Mouse (Mus musculus): ENCODE measurements around the gene Gm5861. TPM values are rescaled to one million over a fixed set of nuclear protein-coding genes. Genes with fewer than 3 reads are reported as not detected.
"Not testable (repeated sequence)": the region's sequence is repeated elsewhere in the genome, so short reads cannot be mapped to it uniquely, and the experiment has no call there.

Gene Gm5861
- polyA plus RNA-seq (2014; fragmentation: Nextera tagmentation; extraction: Ambion mirVana) = not detected in 2 replicates

DNA sequence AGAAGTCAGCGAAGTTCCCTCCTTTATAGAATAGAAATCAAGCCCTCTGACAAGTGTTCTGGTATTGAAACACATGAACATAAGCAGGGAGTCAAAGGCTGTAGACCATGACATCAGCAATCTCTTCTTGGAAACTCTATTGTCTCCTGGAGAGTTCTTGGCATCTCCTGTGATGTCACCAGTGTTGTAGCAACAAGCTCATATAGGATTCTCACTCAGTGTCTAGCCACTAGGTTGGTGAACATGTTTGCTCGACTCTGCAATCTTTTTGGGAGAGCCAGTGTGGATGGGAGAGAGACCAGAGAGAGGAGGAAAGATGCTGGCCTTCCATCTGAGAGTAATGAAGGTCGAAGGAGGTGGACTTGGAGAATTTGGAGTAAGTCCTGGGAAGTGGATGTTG, at the start of gene Gm5861:
Gene Gm5861 (plus strand): TSS at position 301 of the 400 bp plus-strand sequence.
- not testable (repeated sequence) for H3K4me1 ChIP-seq (ENCODE audit: control insufficient read depth in 2 of 2, insufficient read depth in 2 of 2, low read length in 2 of 2); H3K27ac ChIP-seq (replicated peaks in 1 of 2; ENCODE audit: control insufficient read depth in 1 of 2, insufficient read depth in 1 of 2, low read depth in 2 of 2, low read length in 2 of 2); H3K27me3 ChIP-seq (ENCODE audit: control insufficient read depth, insufficient read depth, low read length); ATAC-seq (ENCODE audit: insufficient number of reproducible peaks, insufficient read depth, low FRiP score, low read depth); H3K4me2 ChIP-seq (ENCODE audit: low read length); H3K9me3 ChIP-seq (ENCODE audit: control insufficient read depth, low read length); H3K36me3 ChIP-seq (ENCODE audit: control insufficient read depth, insufficient read depth, low read length); H3K9ac ChIP-seq (ENCODE audit: low read length); H3K4me3 ChIP-seq (ENCODE audit: control insufficient read depth in 1 of 2, insufficient read depth in 1 of 2, low read depth in 1 of 2, low read length in 2 of 2)
- 76% methylated on average over 2 of the region's 3 CpGs for WGBS

DNA sequence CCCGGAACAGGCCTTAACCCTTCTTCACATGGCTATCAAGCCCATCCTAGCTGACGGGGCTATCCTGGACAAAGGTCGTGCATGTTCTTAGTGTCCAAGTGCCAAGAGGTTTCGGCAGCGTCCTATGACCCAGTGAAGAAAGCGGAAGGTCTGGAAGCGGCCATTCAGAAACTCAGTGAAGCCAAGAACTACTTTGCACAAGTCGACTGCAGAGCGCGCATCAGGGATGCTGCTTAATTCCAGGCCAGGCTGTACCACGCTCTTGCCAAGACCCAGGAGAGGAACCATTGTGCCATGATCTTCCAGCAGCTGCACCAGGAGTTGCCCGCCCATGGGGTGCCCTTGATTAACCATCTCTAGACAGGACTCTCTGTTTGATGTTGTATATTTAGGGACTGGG, 44.8 kb upstream of the Gm5861 start:
- H3K4me3 ChIP-seq (ENCODE audit: control insufficient read depth in 1 of 2, insufficient read depth in 1 of 2, low read depth in 1 of 2, low read length in 2 of 2); H3K4me2 ChIP-seq (ENCODE audit: low read length); H3K9me3 ChIP-seq (ENCODE audit: control insufficient read depth, low read length); H3K4me1 ChIP-seq (ENCODE audit: control insufficient read depth in 2 of 2, insufficient read depth in 2 of 2, low read length in 2 of 2); H3K36me3 ChIP-seq (ENCODE audit: control insufficient read depth, insufficient read depth, low read length); H3K9ac ChIP-seq (ENCODE audit: low read length); H3K27ac ChIP-seq (replicated peaks in 1 of 2; ENCODE audit: control insufficient read depth in 1 of 2, insufficient read depth in 1 of 2, low read depth in 2 of 2, low read length in 2 of 2); ATAC-seq (ENCODE audit: insufficient number of reproducible peaks, insufficient read depth, low FRiP score, low read depth); H3K27me3 ChIP-seq (ENCODE audit: control insufficient read depth, insufficient read depth, low read length): not testable (repeated sequence)
- 81% methylated on average over 12 of the region's 12 CpGs for WGBS

Other genes with a start within 250 kb of the Gm5861 start
- not detected in 2 replicates for gene Gm8871, start 235.3 kb upstream of the Gm5861 start, polyA plus RNA-seq (2014; fragmentation: Nextera tagmentation; extraction: Ambion mirVana)
- not detected in 2 replicates for gene Gm8857, start 235.3 kb upstream of the Gm5861 start, polyA plus RNA-seq (2014; fragmentation: Nextera tagmentation; extraction: Ambion mirVana)
- not detected in 2 replicates for gene Gm8879, start 55.4 kb upstream of the Gm5861 start, polyA plus RNA-seq (2014; fragmentation: Nextera tagmentation; extraction: Ambion mirVana)
- gene Gm8890, start 73.0 kb downstream of the Gm5861 start, polyA plus RNA-seq (2014; fragmentation: Nextera tagmentation; extraction: Ambion mirVana) = not detected in 2 replicates
- gene Speer1, start 158.4 kb downstream of the Gm5861 start, polyA plus RNA-seq (2014; fragmentation: Nextera tagmentation; extraction: Ambion mirVana) = not detected in 2 replicates
- not detected in 2 replicates for gene Gm8897, start 233.3 kb downstream of the Gm5861 start, polyA plus RNA-seq (2014; fragmentation: Nextera tagmentation; extraction: Ambion mirVana)